Comparison of ENCODE assay signal across 16 mouse cellular contexts in the genomic region with DNA sequence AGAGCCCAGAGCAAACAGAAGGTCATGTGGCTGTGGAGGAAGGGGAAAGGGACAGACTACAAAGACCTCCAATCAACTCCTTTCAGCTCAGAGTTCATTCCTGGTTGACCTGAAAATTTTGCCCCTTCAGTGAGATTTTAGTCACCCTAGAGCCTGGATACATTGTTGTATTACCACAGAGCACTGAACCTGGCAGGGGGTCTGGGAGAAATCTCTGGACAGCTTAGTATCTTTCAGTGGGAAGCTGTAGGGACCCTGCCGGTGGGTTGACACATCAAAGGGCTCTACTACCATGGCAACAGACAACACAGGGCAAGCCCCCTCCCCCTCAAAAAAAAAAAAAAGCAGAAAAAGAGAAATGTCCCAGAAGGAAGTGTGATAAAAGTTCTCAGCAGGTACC.
A peak's percentile ranks its signal among the peaks of the same experiment; 100 is the strongest.
DNase-seq lines count a peak whose midpoint lies in the region; ATAC-seq lines count a peak whose summit lies in the region.
"Had no signal": no experiment of that assay in that cellular context is flagged by ENCODE, and none has a peak within 500 bp of the region (broad histone marks: within the 10 kb centered on the region; RNA-seq: fewer than 3 reads in every experiment).

No protein-coding gene starts in this region.

- 3% methylated on average over 1 of the region's 1 CpGs for WGBS in hindbrain, embryonic 10.5 days
- 0% methylated on average over 1 of the region's 1 CpGs for WGBS in hindbrain, embryonic 14.5 days
- WGBS in midbrain, embryonic 13.5 days, result 6% methylated on average over 1 of the region's 1 CpGs

- H3K4me2 ChIP-seq in hindbrain, embryonic 14.5 days (replicated peaks), result no peak overlapping the region
- 0 out of 2 replicates have a peak overlapping the region, but pooled peaks have one; percentile 9 for H3K4me2 ChIP-seq in midbrain, embryonic 13.5 days (replicated peaks)

- H3K9me3 ChIP-seq in hindbrain, embryonic 10.5 days, result no peaks in the 10 kb centered on the region
- no peaks in the 10 kb centered on the region for H3K9me3 ChIP-seq in hindbrain, embryonic 14.5 days (ENCODE audit: control insufficient read depth, low read length)
- H3K9me3 ChIP-seq in midbrain, embryonic 13.5 days, result no peaks in the 10 kb centered on the region
- H3K9me3 ChIP-seq: heart, embryonic 10.5 days had no signal

- peak; percentile 38 for DNase-seq in hindbrain, embryonic 10.5 days (ENCODE audit: low spot score)
- DNase-seq in hindbrain, embryonic 14.5 days (ENCODE audit: low spot score), result no peak
- DNase-seq in embryo, embryonic 11 days, result peak; percentile 37
- no peak for DNase-seq in heart, postnatal 25 days (ENCODE audit: low spot score)
- DNase-seq in c-Kit-positive CD71-positive TER-119-positive erythroid progenitor cells, embryonic 14.5 days (ENCODE audit: low spot score), result no peak
- DNase-seq: adrenal gland, postnatal 10 days; cerebellum, adult 8-10 months; kidney, adult 9 months; kidney, postnatal 14 days had no signal

- ATAC-seq in hindbrain, embryonic 14.5 days (ENCODE audit: low FRiP score), result no peak
- ATAC-seq in midbrain, embryonic 13.5 days, result peak; percentile 53
- no peak for ATAC-seq in granulocyte monocyte progenitor cell, adult 5-6 weeks (replicated peaks; ENCODE audit: poor library complexity, severe bottlenecking)
- ATAC-seq: activated CD4-positive, CD25-positive, alpha-beta regulatory T cell, adult 4 months; hindbrain, postnatal 0 days; intestine, embryonic 16.5 days; lung, postnatal 0 days had no signal

- H3K36me3 ChIP-seq in hindbrain, embryonic 10.5 days, result no peaks in the 10 kb centered on the region
- H3K36me3 ChIP-seq in hindbrain, embryonic 14.5 days (replicated peaks; ENCODE audit: control insufficient read depth, insufficient read depth), result no peaks in the 10 kb centered on the region
- 0 out of 2 replicates have a peak, but pooled peaks cover 5% of the 10 kb centered on the region for H3K36me3 ChIP-seq in midbrain, embryonic 13.5 days
- H3K36me3 ChIP-seq: heart, embryonic 10.5 days had no signal

- H3K4me1 ChIP-seq in hindbrain, embryonic 10.5 days (replicated peaks), result peaks cover 53% of the 10 kb centered on the region
- H3K4me1 ChIP-seq in hindbrain, embryonic 14.5 days (replicated peaks; ENCODE audit: control insufficient read depth, insufficient read depth, low read length), result no peaks in the 10 kb centered on the region
- peaks cover 24% of the 10 kb centered on the region for H3K4me1 ChIP-seq in midbrain, embryonic 13.5 days (replicated peaks)

- H3K27me3 ChIP-seq in hindbrain, embryonic 10.5 days (ENCODE audit: insufficient read depth, poor library complexity, severe bottlenecking), result 0 out of 2 replicates have a peak, but pooled peaks cover 4% of the 10 kb centered on the region
- H3K27me3 ChIP-seq in hindbrain, embryonic 14.5 days (ENCODE audit: control insufficient read depth, insufficient read depth, low read length), result no peaks in the 10 kb centered on the region
- peaks cover 5% of the 10 kb centered on the region; the same call in 1 of the 2 replicates for H3K27me3 ChIP-seq in midbrain, embryonic 13.5 days

- no peak overlapping the region for H3K4me3 ChIP-seq in hindbrain, embryonic 10.5 days
- H3K4me3 ChIP-seq in hindbrain, embryonic 14.5 days (replicated peaks; ENCODE audit: low read length), result no peak overlapping the region
- H3K4me3 ChIP-seq in midbrain, embryonic 13.5 days (replicated peaks), result no peak overlapping the region
- H3K4me3 ChIP-seq: heart, embryonic 10.5 days had no signal

- intact Hi-C loops in heart, postnatal 25 days (cut with DNase I), result no loop called here

- no peak overlapping the region for H3K9ac ChIP-seq in hindbrain, embryonic 14.5 days
- no peak overlapping the region for H3K9ac ChIP-seq in midbrain, embryonic 13.5 days (replicated peaks)

- H3K27ac ChIP-seq in hindbrain, embryonic 10.5 days, result peak overlapping the region; percentile 50; the same call in 1 of the 2 replicates
- no peak overlapping the region for H3K27ac ChIP-seq in hindbrain, embryonic 14.5 days
- no peak overlapping the region for H3K27ac ChIP-seq in midbrain, embryonic 13.5 days
- H3K27ac ChIP-seq: heart, embryonic 10.5 days; hindbrain, postnatal 0 days had no signal

Comparison
In these comparisons a context has a peak if more than half of its experiments do, and no peak if none do; other contexts are left out.
1. DNase-seq: peak in hindbrain, embryonic 10.5 days (single experiment) and embryo, embryonic 11 days (single experiment); none in hindbrain, embryonic 14.5 days (single experiment), heart, postnatal 25 days (single experiment) and c-Kit-positive CD71-positive TER-119-positive erythroid progenitor cells, embryonic 14.5 days (single experiment).